Mouse (Mus musculus) spleen, adult 2 months (tissue): ENCODE measurements around the gene Wwtr1.

Source experiments
- CTCF ChIP-seq: fragments of 200-500 bp; IDR thresholded peaks from 2 replicates; pipeline ENCODE4 v1.5.1; 2011; ENCODE audit warnings: mild to moderate bottlenecking, inconsistent platforms; ENCODE audit not compliant: insufficient read depth, insufficient read length, insufficient replicate concordance; ENCODE audit errors: extremely low read depth
- POLR2A ChIP-seq: fragments of 200-500 bp; IDR thresholded peaks from 2 replicates; pipeline ENCODE4 v1.6.1; 2011; ENCODE audit warnings: low read depth, low read length, inconsistent platforms

- TF ChIP-seq CTCF, result no peak
- no peak for TF ChIP-seq POLR2A
These were observed 24.5 kb downstream of the Wwtr1 start for GRCm38 (mm10) chr3:57551210-57551609.
